Mouse (Mus musculus) layer of hippocampus, adult 8-10 months (tissue): ENCODE data around the gene Hist2h2aa1. TPM values are rescaled to one million over a fixed set of nuclear protein-coding genes. Genes with fewer than 3 reads are reported as not detected.
A peak's percentile ranks its signal among the peaks of the same experiment; 100 is the strongest.
"Not testable (repeated sequence)": the region's sequence is repeated elsewhere in the genome, so short reads cannot be mapped to it uniquely, and the experiment has no call there.

ENCODE experiments used
- DNase-seq, 2 experiments: peaks; one replicate each; pipeline ENCODE4 v3.0.0; 2022; ENCODE audit warnings: low spot score in 2 of 2
- total RNA-seq, 4 experiments: library from RNA; stranded (reverse); gene quantifications; 2 replicates each; pipeline ENCODE4 v1.2.4; 2022

Hist2h2aa1 gene
- total RNA-seq = 1 to 10 TPM in 3 of 4 experiments, not detected in 1; 3.4 to 9.9 (median 4.4) TPM

GRCm38 (mm10) chr3:96245003-96245886 is at the start of gene Hist2h2aa1:
Hist2h2aa1 (plus strand) TSS chr3:96245497.
- DNase-seq = peak; percentile 88

GRCm38 (mm10) chr3:96195616-96196313 is 49.5 kb upstream of the Hist2h2aa1 start:
- no peak for DNase-seq

- DNase-seq = no peak
Observed at GRCm38 (mm10) chr3:96196437-96197128, 48.7 kb upstream of the Hist2h2aa1 start.

GRCm38 (mm10) chr3:96197129-96197749 is 48.1 kb upstream of the Hist2h2aa1 start:
- DNase-seq = peak; percentile 91 to 95

GRCm38 (mm10) chr3:96198181-96198580 is 47.1 kb upstream of the Hist2h2aa1 start:
- DNase-seq = no peak

- DNase-seq = not testable (repeated sequence)
Observed at GRCm38 (mm10) chr3:96198601-96199251, 46.6 kb upstream of the Hist2h2aa1 start.

- DNase-seq = no peak
Observed at GRCm38 (mm10) chr3:96199731-96200130, 45.6 kb upstream of the Hist2h2aa1 start.

GRCm38 (mm10) chr3:96207819-96208218 is 37.5 kb upstream of the Hist2h2aa1 start:
- no peak for DNase-seq

GRCm38 (mm10) chr3:96209242-96209641 is 36.1 kb upstream of the Hist2h2aa1 start:
- DNase-seq = no peak

- no peak for DNase-seq
Observed at GRCm38 (mm10) chr3:96219191-96219641, 26.1 kb upstream of the Hist2h2aa1 start.

- DNase-seq = peak; percentile 74 to 82
Observed at GRCm38 (mm10) chr3:96219661-96220130, 25.6 kb upstream of the Hist2h2aa1 start, which contains the start of the genes Bola1 and Hist2h2ab. Bola1 (minus strand) TSS chr3:96219709. Hist2h2ab (plus strand) TSS chr3:96219865.

- DNase-seq = not testable (repeated sequence)
Observed at GRCm38 (mm10) chr3:96220131-96220764, 25.0 kb upstream of the Hist2h2aa1 start.

GRCm38 (mm10) chr3:96220765-96221639 is 24.3 kb upstream of the Hist2h2aa1 start, which contains the start of the genes Hist2h2ac and Hist2h2be:
Hist2h2ac (minus strand) TSS chr3:96220880.
Hist2h2be (plus strand) TSS chr3:96221119.
- peak; percentile 92 for DNase-seq

- no peak for DNase-seq
Observed at GRCm38 (mm10) chr3:96221640-96222038, 23.7 kb upstream of the Hist2h2aa1 start.

- no peak for DNase-seq
Observed at GRCm38 (mm10) chr3:96222774-96223173, 22.5 kb upstream of the Hist2h2aa1 start.

- DNase-seq = no peak
Observed at GRCm38 (mm10) chr3:96225421-96225820, 19.9 kb upstream of the Hist2h2aa1 start.

GRCm38 (mm10) chr3:96226695-96227648 is 18.3 kb upstream of the Hist2h2aa1 start:
- no peak for DNase-seq
